Mouse (Mus musculus) thymus, adult 2 months (tissue): ENCODE data around the gene Fem1b. TPM values are rescaled to one million over a fixed set of nuclear protein-coding genes. Genes with fewer than 3 reads are reported as not detected.
"Not testable (repeated sequence)": the region's sequence is repeated elsewhere in the genome, so short reads cannot be mapped to it uniquely, and the experiment has no call there.

ENCODE experiments used
- DNase-seq: peaks from one replicate; pipeline ENCODE4 v3.0.0; 2021
- H3K27ac ChIP-seq: fragments of 200-500 bp; 2 replicates; pipeline ENCODE4 v1.5.1; 2012; ENCODE audit warnings: low read length, control low read depth; ENCODE audit not compliant: control insufficient read depth, insufficient read depth
- H3K27me3 ChIP-seq: fragments of 200-500 bp; 2 replicates; pipeline ENCODE4 v1.6.1; 2012; ENCODE audit warnings: mild to moderate bottlenecking, low read length, moderate library complexity, mixed read lengths; ENCODE audit not compliant: control insufficient read depth, insufficient read depth
- H3K36me3 ChIP-seq: fragments of 200-500 bp; 2 replicates; pipeline ENCODE4 v1.6.1; 2012; ENCODE audit warnings: mild to moderate bottlenecking, low read length, moderate library complexity; ENCODE audit not compliant: control insufficient read depth, insufficient read depth
- H3K4me1 ChIP-seq: fragments of 200-500 bp; replicated peaks from 2 replicates; pipeline ENCODE4 v1.6.1; 2012; ENCODE audit warnings: low read length; ENCODE audit not compliant: control insufficient read depth, insufficient read depth
- H3K4me3 ChIP-seq: fragments of 200-500 bp; 2 replicates; pipeline ENCODE4 v1.5.1; 2012; ENCODE audit warnings: mild to moderate bottlenecking, low read length, control low read depth, moderate library complexity; ENCODE audit not compliant: control insufficient read depth, insufficient read depth
- CTCF ChIP-seq: fragments of 200-500 bp; IDR thresholded peaks from 2 replicates; pipeline ENCODE4 v1.5.1; 2012; ENCODE audit warnings: mild to moderate bottlenecking, control low read depth, low read length, moderate library complexity, borderline replicate concordance; ENCODE audit not compliant: control insufficient read depth, poor library complexity, insufficient read depth; ENCODE audit errors: extremely low read depth
- POLR2A ChIP-seq: fragments of 200-500 bp; IDR thresholded peaks from 2 replicates; pipeline ENCODE4 v1.6.1; 2012; ENCODE audit warnings: mild to moderate bottlenecking, low read length, control low read depth, moderate library complexity; ENCODE audit not compliant: control insufficient read depth, poor library complexity, insufficient read depth; ENCODE audit errors: extremely low read depth
- WGBS: fragments of 180-500 bp; shearing (Covaris S2); methylation state at CpG from one replicate; pipeline ENCODE4 v1.1.7; 2018; 5-methylcytosine and 5-hydroxymethylcytosine counted together
- polyA plus RNA-seq: library from polyadenylated mRNA; depleted of rRNA; stranded (reverse); fragments of >200 nt; gene quantifications from 2 replicates; pipeline ENCODE4 v1.2.3, GENCODE M21; 2012

Fem1b gene
- polyA plus RNA-seq, 1 experiment, result 15.3 TPM

DNA sequence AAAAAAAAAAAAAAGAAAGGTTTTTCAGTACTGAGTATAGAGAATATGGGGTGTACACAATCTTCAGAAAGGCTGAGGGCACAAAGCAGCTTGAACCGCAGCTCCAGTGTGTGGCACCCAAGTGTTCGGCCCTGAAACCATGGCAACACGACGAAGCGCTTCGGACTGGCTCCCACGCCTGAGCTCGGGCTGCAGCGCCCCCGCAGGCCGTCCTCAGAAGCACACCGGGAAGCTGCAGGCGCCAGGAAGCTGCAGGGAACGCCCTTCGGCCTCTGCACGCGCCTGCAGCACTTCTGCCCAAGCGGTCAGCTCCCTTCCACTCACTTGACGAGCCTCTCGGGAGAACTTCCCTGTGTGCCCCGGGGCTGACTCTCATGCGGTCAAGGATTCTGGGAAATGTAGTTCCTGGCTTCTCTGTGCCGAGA is 16.9 kb upstream of the Fem1b start:
- WGBS, result 2% methylated on average over 23 of the region's 23 CpGs
- TF ChIP-seq CTCF, result peak; percentile 96
- TF ChIP-seq POLR2A, result no peak
- peaks cover 16% of the 10 kb centered on the region for H3K4me1 ChIP-seq
- H3K4me3 ChIP-seq, result peak overlapping the region; percentile 10
- no peaks in the 10 kb centered on the region for H3K27me3 ChIP-seq
- peak; percentile 90 for DNase-seq
- no peaks in the 10 kb centered on the region for H3K36me3 ChIP-seq
- no peak overlapping the region for H3K27ac ChIP-seq

- peak overlapping the region; percentile 10; the same call in 1 of the 2 replicates for H3K4me3 ChIP-seq
- no peaks in the 10 kb centered on the region for H3K36me3 ChIP-seq
- DNase-seq, result no peak
- WGBS, result 23% methylated on average over 24 of the region's 24 CpGs
- peaks cover 16% of the 10 kb centered on the region for H3K4me1 ChIP-seq
- H3K27me3 ChIP-seq, result no peaks in the 10 kb centered on the region
- TF ChIP-seq POLR2A (no peak), CTCF (no peak)
- no peak overlapping the region for H3K27ac ChIP-seq
Observed at GRCm38 (mm10) chr9:62827939-62828652, 16.4 kb upstream of the Fem1b start.

DNA sequence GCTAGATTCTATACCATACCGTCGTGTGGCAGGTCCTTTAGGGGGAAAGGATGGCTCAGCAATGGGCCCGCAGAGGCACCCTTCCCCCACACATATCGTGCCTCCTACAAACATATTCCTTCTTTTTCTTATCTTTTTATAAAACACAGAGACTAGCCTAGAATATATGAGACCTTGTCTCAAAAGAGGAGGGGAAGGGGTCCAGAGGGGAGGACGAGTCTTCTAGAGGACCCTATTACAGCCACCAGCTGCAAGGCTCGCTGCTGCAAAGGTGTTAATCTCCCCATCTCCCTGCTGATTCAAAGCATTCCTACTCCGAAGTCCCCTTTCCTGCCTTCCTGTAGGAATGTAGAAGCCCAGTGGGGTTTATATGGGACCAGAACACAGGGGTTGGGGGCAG is 14.7 kb upstream of the Fem1b start:
- no peaks in the 10 kb centered on the region for H3K27me3 ChIP-seq
- 74% methylated on average over 7 of the region's 7 CpGs for WGBS
- no peaks in the 10 kb centered on the region for H3K36me3 ChIP-seq
- TF ChIP-seq POLR2A (no peak), CTCF (no peak)
- no peak overlapping the region for H3K4me3 ChIP-seq
- no peak overlapping the region; the same call in 1 of the 2 replicates for H3K27ac ChIP-seq
- no peak for DNase-seq
- peaks cover 16% of the 10 kb centered on the region for H3K4me1 ChIP-seq

GRCm38 (mm10) chr9:62825791-62826393 is 14.2 kb upstream of the Fem1b start:
- TF ChIP-seq POLR2A, result no peak
- no peak for TF ChIP-seq CTCF
- peak overlapping the region; percentile 68; the same call in 1 of the 2 replicates for H3K27ac ChIP-seq
- no peaks in the 10 kb centered on the region for H3K27me3 ChIP-seq
- H3K4me1 ChIP-seq, result peaks cover 16% of the 10 kb centered on the region
- H3K36me3 ChIP-seq, result no peaks in the 10 kb centered on the region
- no peak for DNase-seq
- 63% methylated on average over 9 of the region's 9 CpGs for WGBS
- no peak overlapping the region for H3K4me3 ChIP-seq

- TF ChIP-seq CTCF, result no peak
- no peak for TF ChIP-seq POLR2A
- H3K27me3 ChIP-seq, result no peaks in the 10 kb centered on the region
- DNase-seq, result no peak
- H3K4me3 ChIP-seq, result no peak overlapping the region
- no peaks in the 10 kb centered on the region for H3K36me3 ChIP-seq
- 99% methylated on average over 7 of the region's 7 CpGs for WGBS
- H3K27ac ChIP-seq, result no peak overlapping the region
- H3K4me1 ChIP-seq, result peaks cover 12% of the 10 kb centered on the region
Observed at GRCm38 (mm10) chr9:62821811-62822210, 10.1 kb upstream of the Fem1b start.

GRCm38 (mm10) chr9:62820829-62821228 is 9.1 kb upstream of the Fem1b start:
- Histone ChIP-seq H3K4me3 (no peak overlapping the region), H3K27me3 (no peaks in the 10 kb centered on the region), H3K27ac (no peak overlapping the region), H3K36me3 (no peaks in the 10 kb centered on the region), H3K4me1 (peaks cover 5% of the 10 kb centered on the region)
- TF ChIP-seq POLR2A (no peak), CTCF (no peak)
- WGBS, result 89% methylated on average over 6 of the region's 6 CpGs
- no peak for DNase-seq

- not testable (repeated sequence) for H3K27ac ChIP-seq, H3K4me3 ChIP-seq, H3K4me1 ChIP-seq, H3K36me3 ChIP-seq, DNase-seq, H3K27me3 ChIP-seq
- WGBS, result 87% methylated on average over 6 of the region's 6 CpGs
Observed at GRCm38 (mm10) chr9:62819910-62820309, 8.2 kb upstream of the Fem1b start.
